Mouse (Mus musculus) large intestine, adult 2 months (tissue): ENCODE measurements around the gene Fam199x. TPM values are rescaled to one million over a fixed set of nuclear protein-coding genes. Genes with fewer than 3 reads are reported as not detected.

Source experiments
- polyA plus RNA-seq: library from polyadenylated mRNA; depleted of rRNA; stranded (reverse); fragments of >200 nt; gene quantifications from 2 replicates; pipeline ENCODE4 v1.2.3, GENCODE M21; 2012; rRNA removed

Fam199x gene
- polyA plus RNA-seq, 1 experiment = 0.46 TPM

Other genes starting within 250 kb of the Fam199x start
- 1.8 and 2.5 TPM in 2 replicates for gene Plp1, start 226.9 kb upstream of the Fam199x start, polyA plus RNA-seq
- gene Rab9b, start 180.8 kb upstream of the Fam199x start, polyA plus RNA-seq = 0.06 and 0.07 TPM in 2 replicates
- gene H2bfm, start 122.3 kb upstream of the Fam199x start, polyA plus RNA-seq = not detected in 2 replicates
- 0.41 TPM in 1 of 2 replicates, not detected in the other for gene Tmsb15b2, start 74.1 kb upstream of the Fam199x start, polyA plus RNA-seq
- 0.84 and 0.99 TPM in 2 replicates for gene Tmsb15l, start 72.7 kb upstream of the Fam199x start, polyA plus RNA-seq
- 0.63 and 1.3 TPM in 2 replicates for gene Tmsb15b1, start 72.7 kb upstream of the Fam199x start, polyA plus RNA-seq
- 1.6 and 1.7 TPM in 2 replicates for gene Zcchc18, start 56.4 kb upstream of the Fam199x start, polyA plus RNA-seq
- gene Slc25a53, start 11.3 kb upstream of the Fam199x start, polyA plus RNA-seq = 2.7 and 4.6 TPM in 2 replicates
- not detected in 2 replicates for gene Esx1, start 72.5 kb downstream of the Fam199x start, polyA plus RNA-seq